Mouse (Mus musculus) midbrain, embryonic 15.5 days (tissue): ENCODE measurements around the gene Pign. TPM values are rescaled to one million over a fixed set of nuclear protein-coding genes. Genes with fewer than 3 reads are reported as not detected.

Experiments used
- ATAC-seq: fragments of 200-750 bp; cut with Nextera tagmentation; replicated peaks from 2 replicates; pipeline ENCODE4 v1.8.0; 2017; ENCODE audit warnings: moderate TSS enrichment
- H3K27ac ChIP-seq: fragments of 300-500 bp; sonication (generic); 2 replicates; pipeline ENCODE4 v1.5.1; 2015; ENCODE audit warnings: mild to moderate bottlenecking, inconsistent platforms
- H3K27me3 ChIP-seq: fragments of 300-500 bp; sonication (generic); replicated peaks from 2 replicates; pipeline ENCODE4 v1.6.1; 2015; ENCODE audit warnings: inconsistent platforms
- H3K36me3 ChIP-seq: fragments of 300-500 bp; sonication (generic); replicated peaks from 2 replicates; pipeline ENCODE4 v1.6.1; 2015; ENCODE audit warnings: inconsistent platforms
- H3K4me1 ChIP-seq: fragments of 300-500 bp; sonication (generic); 2 replicates; pipeline ENCODE4 v1.6.1; 2015; ENCODE audit warnings: inconsistent platforms
- H3K4me2 ChIP-seq: fragments of 300-500 bp; sonication (generic); 2 replicates; pipeline ENCODE4 v1.6.1; 2015; ENCODE audit warnings: inconsistent platforms, mild to moderate bottlenecking, moderate library complexity
- H3K4me3 ChIP-seq: fragments of 300-500 bp; sonication (generic); 2 replicates; pipeline ENCODE4 v1.5.1; 2015; ENCODE audit warnings: mild to moderate bottlenecking, inconsistent platforms
- H3K9ac ChIP-seq: fragments of 300-500 bp; sonication (generic); 2 replicates; pipeline ENCODE4 v1.6.1; 2015; ENCODE audit warnings: mild to moderate bottlenecking, inconsistent platforms
- H3K9me3 ChIP-seq: fragments of 300-500 bp; sonication (generic); 2 replicates; pipeline ENCODE4 v1.6.1; 2016; ENCODE audit warnings: inconsistent platforms
- WGBS: fragments of 180-500 bp; shearing (Covaris S2); methylation state at CpG from one replicate; pipeline ENCODE4 v1.1.7; 2015; ENCODE audit warnings: mixed read lengths; 5-methylcytosine and 5-hydroxymethylcytosine counted together
- polyA plus RNA-seq: library from polyadenylated mRNA; unstranded; fragments of >200 nt; fragmentation: Nextera tagmentation; extraction: Ambion mirVana; gene quantifications from 2 replicates; pipeline ENCODE4 v1.2.1, GENCODE M21; 2015

Pign gene
- polyA plus RNA-seq = 8.6 and 11.0 TPM in 2 replicates

DNA sequence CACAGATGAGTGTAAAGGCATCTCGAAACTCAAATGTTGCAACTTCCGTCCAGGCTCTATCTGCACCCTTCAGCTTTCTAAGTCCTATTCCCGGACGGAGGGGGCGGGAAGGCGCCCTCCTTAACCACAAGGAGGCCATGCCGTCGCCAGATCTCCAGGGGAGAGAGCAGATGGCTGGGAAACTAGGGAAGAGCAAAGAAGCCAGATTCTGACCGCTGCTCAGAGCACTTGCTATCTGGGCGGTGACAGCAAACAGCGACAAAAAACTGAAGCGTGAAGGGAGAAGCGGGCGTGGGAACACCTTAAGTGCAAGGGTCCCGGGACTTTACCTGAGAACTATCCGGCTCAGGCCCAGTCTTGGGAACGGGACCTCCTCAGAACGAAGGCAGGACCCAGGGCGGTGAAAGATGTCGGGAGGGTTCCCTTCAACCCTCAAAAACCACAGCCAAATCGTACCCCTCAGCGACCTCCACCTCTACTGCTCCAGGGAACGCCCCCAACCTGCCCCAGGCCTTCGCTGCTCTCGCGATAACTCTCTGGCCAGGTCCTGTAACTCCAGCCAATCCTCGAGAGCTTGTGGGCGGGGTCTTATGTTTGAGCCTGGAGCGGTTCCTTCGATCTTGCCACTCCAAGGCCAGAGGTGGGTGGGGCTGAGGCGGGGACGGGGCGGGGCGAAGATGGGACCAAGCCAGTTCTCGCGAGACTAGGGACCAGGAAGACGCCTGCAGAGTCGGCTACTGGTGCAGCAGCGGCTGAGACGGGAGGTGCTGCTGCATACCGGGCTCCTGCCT is at the start of gene Pign, which contains the start of gene Relch:
Gene Pign (minus strand): TSS at position 507 of the 791 bp plus-strand sequence.
Gene Relch (plus strand): TSS at position 691 of the 791 bp plus-strand sequence.
- ATAC-seq = peak; percentile 99
- Histone ChIP-seq H3K27me3 (no peaks in the 10 kb centered on the region), H3K9ac (peak within 1 kb of the TSS; percentile 93), H3K4me3 (peak within 1 kb of the TSS; percentile 91), H3K4me1 (peaks cover 38% of the 10 kb centered on the region), H3K36me3 (no peaks in the 10 kb centered on the region), H3K4me2 (peak within 1 kb of the TSS; percentile 68), H3K9me3 (no peaks in the 10 kb centered on the region), H3K27ac (peak within 1 kb of the TSS; percentile 88)
- under 1% methylated on average over 41 of the region's 41 CpGs for WGBS

GRCm38 (mm10) chr1:105712822-105713221 is 49.3 kb upstream of the Pign start:
- WGBS = 94% methylated on average over 2 of the region's 2 CpGs
- H3K9me3 ChIP-seq = no peaks in the 10 kb centered on the region
- peaks cover 14% of the 10 kb centered on the region; the same call in 1 of the 2 replicates for H3K36me3 ChIP-seq

DNA sequence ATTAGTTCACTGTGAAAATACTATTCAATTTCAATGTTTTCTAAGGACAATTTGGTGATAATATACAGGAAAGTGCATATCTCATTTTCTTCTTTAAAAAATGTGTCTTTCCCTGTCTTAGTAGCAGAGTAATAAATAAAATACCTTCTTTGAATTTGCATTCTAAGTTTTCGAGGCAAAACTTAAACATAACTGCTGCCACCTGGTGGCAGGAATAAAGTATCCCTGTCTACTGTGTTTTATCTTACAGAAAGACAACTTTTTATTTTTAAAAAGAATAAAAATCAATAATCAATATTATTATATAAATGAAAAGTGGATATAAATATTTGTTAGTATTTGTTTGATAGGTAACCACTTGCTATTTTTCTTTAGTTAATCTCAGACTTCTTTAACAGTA is 47.8 kb upstream of the Pign start:
- 38% methylated on average over 1 of the region's 1 CpGs for WGBS
- no peaks in the 10 kb centered on the region for H3K27me3 ChIP-seq
- no peak overlapping the region for H3K4me2 ChIP-seq
- ATAC-seq = no peak
- H3K4me1 ChIP-seq = no peaks in the 10 kb centered on the region
- H3K36me3 ChIP-seq = peaks cover 17% of the 10 kb centered on the region; the same call in 1 of the 2 replicates
- no peak overlapping the region for H3K27ac ChIP-seq
- H3K9me3 ChIP-seq = no peaks in the 10 kb centered on the region
- no peak overlapping the region for H3K4me3 ChIP-seq
- H3K9ac ChIP-seq = no peak overlapping the region

More at GRCm38 (mm10) chr1:105712822-105713221, 49.3 kb upstream of the Pign start:
- H3K9ac ChIP-seq = no peak overlapping the region
- no peaks in the 10 kb centered on the region for H3K27me3 ChIP-seq
- H3K4me3 ChIP-seq = no peak overlapping the region
- H3K4me1 ChIP-seq = no peaks in the 10 kb centered on the region
- H3K4me2 ChIP-seq = no peak overlapping the region
- H3K27ac ChIP-seq = no peak overlapping the region
- ATAC-seq = no peak

DNA sequence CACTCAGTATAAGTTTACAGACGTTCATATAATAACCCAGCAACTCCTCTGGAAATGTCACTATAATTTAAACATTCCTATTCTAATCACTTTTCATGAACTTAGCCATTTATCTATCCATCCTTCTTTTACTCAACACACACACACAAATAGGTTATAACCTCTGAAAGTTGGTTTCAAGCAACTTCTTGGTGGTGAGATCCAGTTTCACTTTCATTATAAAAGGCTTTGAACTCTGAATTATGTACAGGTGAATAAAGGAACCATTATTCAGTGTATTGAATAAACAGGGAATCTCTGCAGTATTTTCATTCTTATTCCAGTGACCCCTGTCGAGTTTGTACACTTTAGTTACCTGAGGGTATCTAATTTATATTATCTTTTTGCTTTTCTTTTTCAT is 45.9 kb upstream of the Pign start:
- H3K4me1 ChIP-seq = no peaks in the 10 kb centered on the region
- 85% methylated on average over 2 of the region's 2 CpGs for WGBS

GRCm38 (mm10) chr1:105700984-105701530 is 37.6 kb upstream of the Pign start:
- ATAC-seq = no peak
- Histone ChIP-seq H3K36me3 (peaks cover 3% of the 10 kb centered on the region; the same call in 1 of the 2 replicates), H3K9me3 (no peaks in the 10 kb centered on the region), H3K4me1 (no peaks in the 10 kb centered on the region), H3K9ac (no peak overlapping the region), H3K4me3 (no peak overlapping the region), H3K4me2 (no peak overlapping the region), H3K27me3 (no peaks in the 10 kb centered on the region), H3K27ac (no peak overlapping the region)
- 88% methylated on average over 4 of the region's 4 CpGs for WGBS

More for the DNA sequence above, 45.9 kb upstream of the Pign start:
- no peak for ATAC-seq
- no peaks in the 10 kb centered on the region for H3K9me3 ChIP-seq
- H3K4me2 ChIP-seq = no peak overlapping the region
- H3K27ac ChIP-seq = no peak overlapping the region
- H3K4me3 ChIP-seq = no peak overlapping the region
- no peak overlapping the region for H3K9ac ChIP-seq
- H3K27me3 ChIP-seq = no peaks in the 10 kb centered on the region
- peaks cover 10% of the 10 kb centered on the region; the same call in 1 of the 2 replicates for H3K36me3 ChIP-seq

DNA sequence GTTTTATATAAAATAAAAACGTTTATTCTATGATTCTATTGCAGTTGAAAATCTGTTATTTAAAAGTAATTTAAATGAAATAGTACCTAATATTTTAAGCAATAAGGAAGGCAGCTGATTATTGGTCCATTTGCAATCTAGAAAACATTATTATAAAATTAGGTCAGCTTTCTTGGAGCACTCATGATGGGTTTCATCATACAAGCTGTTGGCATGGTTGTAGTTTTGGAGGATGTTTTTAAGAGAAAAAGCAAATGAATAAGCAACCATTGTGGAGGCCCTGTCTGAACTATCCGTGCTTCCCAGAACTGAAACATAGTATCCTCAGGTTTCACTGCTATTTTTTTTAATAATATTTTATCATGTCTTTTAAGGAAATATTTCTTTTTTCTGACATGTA is 32.1 kb upstream of the Pign start:
- Histone ChIP-seq H3K9ac (no peak overlapping the region), H3K9me3 (no peaks in the 10 kb centered on the region), H3K4me2 (no peak overlapping the region), H3K4me3 (no peak overlapping the region), H3K4me1 (no peaks in the 10 kb centered on the region), H3K27me3 (no peaks in the 10 kb centered on the region), H3K36me3 (no peaks in the 10 kb centered on the region), H3K27ac (no peak overlapping the region)
- no peak for ATAC-seq
- 93% methylated on average over 2 of the region's 2 CpGs for WGBS

- WGBS = 81% methylated on average over 3 of the region's 3 CpGs
- Histone ChIP-seq H3K27me3 (no peaks in the 10 kb centered on the region), H3K4me2 (no peak overlapping the region), H3K27ac (no peak overlapping the region), H3K4me3 (no peak overlapping the region), H3K36me3 (no peaks in the 10 kb centered on the region), H3K9me3 (no peaks in the 10 kb centered on the region), H3K9ac (no peak overlapping the region), H3K4me1 (no peaks in the 10 kb centered on the region)
- no peak for ATAC-seq
Observed at GRCm38 (mm10) chr1:105685501-105685900, 22.0 kb upstream of the Pign start.

GRCm38 (mm10) chr1:105680587-105680986 is 17.1 kb upstream of the Pign start:
- H3K9ac ChIP-seq = no peak overlapping the region
- no peak overlapping the region for H3K27ac ChIP-seq
- H3K4me3 ChIP-seq = no peak overlapping the region
- no peak for ATAC-seq
- WGBS = 88% methylated on average over 1 of the region's 1 CpGs
- no peaks in the 10 kb centered on the region for H3K36me3 ChIP-seq
- no peak overlapping the region for H3K4me2 ChIP-seq
- H3K4me1 ChIP-seq = no peaks in the 10 kb centered on the region
- H3K27me3 ChIP-seq = no peaks in the 10 kb centered on the region
- H3K9me3 ChIP-seq = no peaks in the 10 kb centered on the region

- no peak overlapping the region for H3K4me3 ChIP-seq
- H3K9ac ChIP-seq = no peak overlapping the region
- H3K36me3 ChIP-seq = no peaks in the 10 kb centered on the region
- no peak overlapping the region for H3K27ac ChIP-seq
- 97% methylated on average over 2 of the region's 2 CpGs for WGBS
- ATAC-seq = no peak
- H3K9me3 ChIP-seq = no peaks in the 10 kb centered on the region
- no peaks in the 10 kb centered on the region for H3K4me1 ChIP-seq
- no peaks in the 10 kb centered on the region for H3K27me3 ChIP-seq
- H3K4me2 ChIP-seq = no peak overlapping the region
Observed at GRCm38 (mm10) chr1:105674763-105675162, 11.3 kb upstream of the Pign start.

GRCm38 (mm10) chr1:105669700-105670099 is 6.2 kb upstream of the Pign start:
- no peak for ATAC-seq
- no peaks in the 10 kb centered on the region for H3K9me3 ChIP-seq

DNA sequence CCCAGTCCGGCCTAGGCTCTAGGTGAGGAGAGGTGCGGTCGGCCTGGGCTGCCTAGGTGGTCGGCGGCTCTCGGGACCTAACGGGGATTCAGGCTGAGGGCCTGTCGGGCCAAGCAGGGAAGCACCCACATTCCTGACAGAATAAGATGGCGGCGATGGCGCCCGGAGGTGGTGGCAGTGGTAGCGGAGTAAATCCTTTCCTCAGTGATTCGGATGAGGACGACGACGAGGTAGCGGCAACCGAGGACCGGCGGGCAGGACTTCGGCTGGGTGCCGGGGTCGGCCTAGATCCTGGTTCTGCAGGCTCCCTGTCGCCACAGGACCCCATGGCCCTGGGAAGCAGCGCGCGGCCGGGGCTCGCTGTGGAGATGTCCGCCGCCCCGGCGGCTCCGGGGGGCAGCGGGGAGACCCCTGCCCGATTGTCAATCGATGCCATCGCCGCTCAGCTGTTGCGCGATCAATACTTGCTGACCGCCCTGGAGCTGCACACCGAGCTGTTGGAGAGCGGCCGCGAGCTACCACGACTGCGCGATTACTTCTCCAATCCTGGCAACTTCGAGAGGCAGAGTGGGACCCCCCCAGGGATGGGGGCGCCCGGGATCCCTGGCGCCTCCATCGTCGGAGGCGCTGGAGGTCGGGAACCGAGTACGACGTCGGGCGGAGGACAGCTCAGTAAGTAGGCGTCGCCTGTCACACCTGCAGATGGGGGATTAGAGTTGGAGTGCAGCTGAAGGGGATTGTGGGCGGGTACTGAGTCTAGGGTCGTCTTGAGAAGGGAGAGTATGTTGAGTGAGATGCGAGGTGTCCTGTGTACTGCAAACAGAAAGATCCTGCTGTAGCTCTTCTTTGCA is 710 bp upstream of the Pign start:
- ATAC-seq = peak; percentile 61
- peak overlapping the region; percentile 88 for H3K27ac ChIP-seq
- H3K4me2 ChIP-seq = peak overlapping the region; percentile 68
- no peaks in the 10 kb centered on the region for H3K36me3 ChIP-seq
- peaks cover 43% of the 10 kb centered on the region for H3K4me1 ChIP-seq
- H3K9me3 ChIP-seq = no peaks in the 10 kb centered on the region
- H3K4me3 ChIP-seq = peak overlapping the region; percentile 91
- under 1% methylated on average over 68 of the region's 68 CpGs for WGBS
- H3K27me3 ChIP-seq = no peaks in the 10 kb centered on the region
- peak overlapping the region; percentile 93 for H3K9ac ChIP-seq

More at GRCm38 (mm10) chr1:105669700-105670099, 6.2 kb upstream of the Pign start:
- Histone ChIP-seq H3K27me3 (no peaks in the 10 kb centered on the region), H3K9ac (no peak overlapping the region), H3K4me3 (no peak overlapping the region), H3K4me1 (peaks cover 35% of the 10 kb centered on the region), H3K27ac (no peak overlapping the region), H3K4me2 (no peak overlapping the region), H3K36me3 (no peaks in the 10 kb centered on the region)

DNA sequence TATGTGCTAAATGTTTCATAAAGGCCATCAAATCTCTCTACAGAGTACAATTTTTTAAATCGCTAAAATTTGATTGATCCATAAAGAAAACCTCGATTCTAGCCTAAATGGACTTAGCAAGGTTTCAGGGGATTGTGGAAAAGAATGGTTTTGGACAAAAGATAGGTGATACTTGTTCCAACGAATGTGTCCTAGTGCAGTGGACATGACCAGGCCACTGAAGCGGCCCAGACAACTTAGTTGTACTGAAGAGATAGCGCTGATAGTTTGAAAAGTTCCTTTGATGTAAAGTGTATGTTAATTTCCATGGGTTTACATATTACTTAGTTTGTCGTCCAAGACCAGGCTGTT is 682 bp downstream of the Pign start:
- H3K9me3 ChIP-seq = no peaks in the 10 kb centered on the region
- H3K4me3 ChIP-seq = peak overlapping the region; percentile 91
- no peaks in the 10 kb centered on the region for H3K36me3 ChIP-seq
- WGBS = 9% methylated on average over 6 of the region's 6 CpGs
- peak overlapping the region; percentile 88 for H3K27ac ChIP-seq
- H3K27me3 ChIP-seq = no peaks in the 10 kb centered on the region
- H3K4me1 ChIP-seq = peaks cover 35% of the 10 kb centered on the region
- peak overlapping the region; percentile 68 for H3K4me2 ChIP-seq
- peak overlapping the region; percentile 49 for H3K9ac ChIP-seq
- no peak for ATAC-seq
